Mouse (Mus musculus) embryonic stem cell, embryonic (primary cell): ENCODE results near the gene Dnm3.

Source experiments
- CTCF ChIA-PET, 4 experiments: fragments of 300-600 bp in 2 of 4; fragments of 350-600 bp in 2 of 4; sonication (Branson Sonifier 250); formaldehyde crosslinking; loops; one replicate each; lab custom pipeline; 2022; ENCODE audit warnings: inconsistent platforms in 2 of 4; lab: Charles Lee
- POLR2A ChIA-PET, 4 experiments: fragments of 300-600 bp in 2 of 4; fragments of 350-600 bp in 2 of 4; sonication (Branson Sonifier 250); formaldehyde crosslinking; loops; one replicate each; lab custom pipeline; 2022; ENCODE audit warnings: antibody characterized with exemption in 4 of 4, inconsistent platforms in 1 of 4; lab: Charles Lee

Dnm3 gene

GRCm38 (mm10) chr1:162224817-162225605, 252.8 kb downstream of the Dnm3 start:
- CTCF ChIA-PET: no interaction called here
- POLR2A ChIA-PET: interaction anchor here in 1 of 4 experiments (0.5 kb wide), 1 partner anchor 257 kb away, joined by 4 read pairs; no protein-coding TSS in a partner anchor

GRCm38 (mm10) chr1:162224061-162224460, 253.8 kb downstream of the Dnm3 start:
- CTCF ChIA-PET: no interaction called here
- POLR2A ChIA-PET: no interaction called here

GRCm38 (mm10) chr1:162223258-162223940, 254.4 kb downstream of the Dnm3 start:
- ChIA-PET CTCF (no interaction called here), POLR2A (no interaction called here)

- ChIA-PET CTCF (no interaction called here), POLR2A (no interaction called here)
These were observed 255.5 kb downstream of the Dnm3 start for GRCm38 (mm10) chr1:162222353-162222752.

- ChIA-PET POLR2A (no interaction called here), CTCF (no interaction called here)
These were observed 256.0 kb downstream of the Dnm3 start for GRCm38 (mm10) chr1:162221801-162222301.

- POLR2A ChIA-PET: no interaction called here
- CTCF ChIA-PET: interaction anchor here in 2 of 4 experiments (0.6 to 1.1 kb wide), 2 partner anchors 245 to 477 kb away, joined by 3 to 6 read pairs; no protein-coding TSS in a partner anchor
These were observed 256.9 kb downstream of the Dnm3 start for GRCm38 (mm10) chr1:162220891-162221290.

- CTCF ChIA-PET: no interaction called here
- POLR2A ChIA-PET: no interaction called here
These were observed 258.1 kb downstream of the Dnm3 start for GRCm38 (mm10) chr1:162219781-162220180.

- ChIA-PET POLR2A (interaction anchor here in 2 of 4 experiments (0.5 to 0.7 kb wide), 2 partner anchors 9 to 57 kb away, joined by 3 read pairs; no protein-coding TSS in a partner anchor), CTCF (no interaction called here)
These were observed 259.2 kb downstream of the Dnm3 start for GRCm38 (mm10) chr1:162218530-162219180.

- POLR2A ChIA-PET: interaction anchor here in 1 of 4 experiments (0.5 kb wide), 1 partner anchor 232 kb away, joined by 3 read pairs; no protein-coding TSS in a partner anchor
These were observed 260.4 kb downstream of the Dnm3 start for GRCm38 (mm10) chr1:162217340-162217974.

GRCm38 (mm10) chr1:162216656-162217055, 261.2 kb downstream of the Dnm3 start:
- CTCF ChIA-PET: interaction anchor here in 1 of 4 experiments (0.6 kb wide), 1 partner anchor 188 kb away, joined by 3 read pairs; no protein-coding TSS in a partner anchor
- POLR2A ChIA-PET: interaction anchor here in 1 of 4 experiments (0.5 kb wide), 1 partner anchor 231 kb away, joined by 3 read pairs; no protein-coding TSS in a partner anchor

More at GRCm38 (mm10) chr1:162217340-162217974, 260.4 kb downstream of the Dnm3 start:
- CTCF ChIA-PET: no interaction called here

GRCm38 (mm10) chr1:162215743-162216142, 262.1 kb downstream of the Dnm3 start:
- POLR2A ChIA-PET: no interaction called here
- CTCF ChIA-PET: no interaction called here

GRCm38 (mm10) chr1:162213066-162213465, 264.8 kb downstream of the Dnm3 start:
- ChIA-PET POLR2A (interaction anchor here in 1 of 4 experiments (1.5 kb wide), 1 partner anchor 20 kb away, joined by 3 read pairs; no protein-coding TSS in a partner anchor), CTCF (no interaction called here)

- ChIA-PET CTCF (no interaction called here), POLR2A (no interaction called here)
These were observed 267.3 kb downstream of the Dnm3 start for GRCm38 (mm10) chr1:162210529-162210928.

- POLR2A ChIA-PET: interaction anchor here in 1 of 4 experiments (0.7 kb wide), 1 partner anchor 9 kb away, joined by 3 read pairs; no protein-coding TSS in a partner anchor
- CTCF ChIA-PET: no interaction called here
These were observed 268.2 kb downstream of the Dnm3 start for GRCm38 (mm10) chr1:162209487-162210149.

- POLR2A ChIA-PET: no interaction called here
These were observed 268.8 kb downstream of the Dnm3 start for GRCm38 (mm10) chr1:162209010-162209409.

GRCm38 (mm10) chr1:162207708-162208043, 270.2 kb downstream of the Dnm3 start:
- ChIA-PET CTCF (interaction anchor here in 1 of 4 experiments (0.7 kb wide), 1 partner anchor 236 kb away, joined by 8 read pairs; no protein-coding TSS in a partner anchor), POLR2A (interaction anchor here in 1 of 4 experiments (0.6 kb wide), 1 partner anchor 587 kb away, joined by 4 read pairs; no protein-coding TSS in a partner anchor)

More at GRCm38 (mm10) chr1:162209010-162209409, 268.8 kb downstream of the Dnm3 start:
- CTCF ChIA-PET: no interaction called here

- ChIA-PET POLR2A (interaction anchor here in 1 of 4 experiments (0.6 kb wide), 1 partner anchor 587 kb away, joined by 4 read pairs; no protein-coding TSS in a partner anchor), CTCF (no interaction called here)
These were observed 270.7 kb downstream of the Dnm3 start for GRCm38 (mm10) chr1:162206998-162207707.
